ENCODE assay signal across 15 mouse cellular contexts in genomic region chr9:33319525-33320025, GRCm38 (mm10).
"Had no signal": no experiment of that assay in that cellular context is flagged by ENCODE, and none has a peak within 500 bp of the region (broad histone marks: within the 10 kb centered on the region; RNA-seq: fewer than 3 reads in every experiment).

No protein-coding gene starts in this region.

- H3K9ac ChIP-seq: liver, embryonic 13.5 days had no signal

- H3K4me3 ChIP-seq: layer of hippocampus, adult 2 months; left cerebral cortex, adult 2 months; liver, embryonic 13.5 days had no signal

- H3K27ac ChIP-seq: layer of hippocampus, adult 2 months; left cerebral cortex, adult 2 months; liver, embryonic 13.5 days; stomach, postnatal 0 days had no signal

- ATAC-seq: inflammation-experienced regulatory T-cells, adult 6 months; intestine, embryonic 16.5 days had no signal

- H3K9me3 ChIP-seq: liver, embryonic 13.5 days had no signal

- DNase-seq: layer of hippocampus, adult 9-11 months; layer of hippocampus, postnatal 36 days; liver, embryonic 13.5 days; lung, adult 2 months; lung, postnatal 14 days; lung, postnatal 4 days; midbrain, embryonic 14.5 days; thymus, adult 2 months; thymus, postnatal 25 days had no signal

- H3K27me3 ChIP-seq: liver, embryonic 13.5 days had no signal

- H3K4me2 ChIP-seq: liver, embryonic 13.5 days; midbrain, embryonic 11.5 days had no signal

- H3K4me1 ChIP-seq: liver, embryonic 13.5 days had no signal

- H3K36me3 ChIP-seq: liver, embryonic 13.5 days had no signal
